Mouse (Mus musculus) forebrain, postnatal 0 days (tissue): ENCODE measurements around the gene Wdr19. TPM values are rescaled to one million over a fixed set of nuclear protein-coding genes. Genes with fewer than 3 reads are reported as not detected.
A peak's percentile ranks its signal among the peaks of the same experiment; 100 is the strongest.
"Not testable (repeated sequence)": the region's sequence is repeated elsewhere in the genome, so short reads cannot be mapped to it uniquely, and the experiment has no call there.

Experiments
- ATAC-seq: fragments of 200-750 bp; cut with Nextera tagmentation; 2 replicates; pipeline ENCODE4 v1.8.0; 2017; ENCODE audit warnings: mild to moderate bottlenecking, moderate library complexity
- DNase-seq: peaks from one replicate; pipeline ENCODE4 v3.0.0-alpha.2; 2015
- H3K27ac ChIP-seq: fragments of 300-500 bp; sonication (generic); 2 replicates; pipeline ENCODE4 v1.5.1; 2014; ENCODE audit warnings: low read depth, mild to moderate bottlenecking, antibody characterized with exemption, low read length, moderate library complexity, mixed read lengths
- H3K27me3 ChIP-seq: fragments of 300-500 bp; sonication (generic); 2 replicates; pipeline ENCODE4 v1.6.1; 2014; ENCODE audit warnings: mild to moderate bottlenecking, low read length, mixed read lengths; ENCODE audit not compliant: insufficient read depth
- H3K36me3 ChIP-seq: fragments of 300-500 bp; sonication (generic); 2 replicates; pipeline ENCODE4 v1.6.1; 2014; ENCODE audit warnings: mild to moderate bottlenecking, moderate library complexity; ENCODE audit not compliant: insufficient read depth
- H3K4me1 ChIP-seq: fragments of 300-500 bp; sonication (generic); 2 replicates; pipeline ENCODE4 v1.6.1; 2014; ENCODE audit warnings: antibody characterized with exemption; ENCODE audit not compliant: insufficient read depth
- H3K4me2 ChIP-seq: fragments of 300-500 bp; sonication (generic); 2 replicates; pipeline ENCODE4 v1.6.1; 2014; ENCODE audit warnings: low read depth, mild to moderate bottlenecking, moderate library complexity
- H3K4me3 ChIP-seq: fragments of 300-500 bp; sonication (generic); 2 replicates; pipeline ENCODE4 v1.5.1; 2014; ENCODE audit warnings: low read depth, low read length, mixed read lengths
- H3K9ac ChIP-seq: fragments of 300-500 bp; sonication (generic); 2 replicates; pipeline ENCODE4 v1.6.1; 2014; ENCODE audit warnings: mild to moderate bottlenecking
- H3K9me3 ChIP-seq: fragments of 300-500 bp; sonication (generic); 2 replicates; pipeline ENCODE4 v1.6.1; 2016; ENCODE audit warnings: low read length
- CTCF ChIP-seq: sonication (generic); IDR thresholded peaks from 2 replicates; pipeline ENCODE4 v1.5.1; 2016; ENCODE audit warnings: antibody characterized with exemption, control low read depth, low read depth
- WGBS: fragments of 180-500 bp; shearing (Covaris S2); extraction: QIAGEN DNeasy Blood & Tissue Kit; methylation state at CpG from one replicate; pipeline ENCODE4 v1.1.7; 2014; 5-methylcytosine and 5-hydroxymethylcytosine counted together
- polyA plus RNA-seq: library from polyadenylated mRNA; unstranded; fragments of >200 nt; fragmentation: Nextera tagmentation; extraction: Ambion mirVana; gene quantifications from 2 replicates; pipeline ENCODE4 v1.2.1, GENCODE M21; 2015
- total RNA-seq: library from RNA; depleted of rRNA; stranded (reverse); fragments of >200 nt; gene quantifications from 2 replicates; pipeline ENCODE4 v1.2.3, GENCODE M21; 2014

Gene Wdr19
- total and polyA plus RNA-seq, 2 experiments from 2014 or later = 7.7 to 21.9 TPM

GRCm38 (mm10) chr5:65281216-65281615 is 81.7 kb downstream of the Wdr19 start:
- H3K9me3 ChIP-seq = no peaks in the 10 kb centered on the region
- H3K4me1 ChIP-seq = no peaks in the 10 kb centered on the region
- H3K9ac ChIP-seq = no peak overlapping the region
- WGBS = 90% methylated on average over 3 of the region's 3 CpGs
- DNase-seq (no peak), ATAC-seq (no peak)
- no peak for TF ChIP-seq CTCF
- H3K36me3 ChIP-seq = peaks cover 21% of the 10 kb centered on the region
- no peak overlapping the region for H3K27ac ChIP-seq
- H3K27me3 ChIP-seq = no peaks in the 10 kb centered on the region
- no peak overlapping the region for H3K4me3 ChIP-seq
- no peak overlapping the region for H3K4me2 ChIP-seq

- DNase-seq = no peak
- no peak overlapping the region for H3K9ac ChIP-seq
- H3K4me3 ChIP-seq = no peak overlapping the region
- H3K4me1 ChIP-seq = no peaks in the 10 kb centered on the region
- H3K27ac ChIP-seq = no peak overlapping the region
- H3K9me3 ChIP-seq = no peaks in the 10 kb centered on the region
- ATAC-seq = no peak
- H3K27me3 ChIP-seq = no peaks in the 10 kb centered on the region
- WGBS = 97% methylated on average over 3 of the region's 3 CpGs
- no peak overlapping the region for H3K4me2 ChIP-seq
- TF ChIP-seq CTCF = peak; percentile 46
- H3K36me3 ChIP-seq = peaks cover 18% of the 10 kb centered on the region
These were observed 84.7 kb downstream of the Wdr19 start for GRCm38 (mm10) chr5:65284171-65284570.

DNA sequence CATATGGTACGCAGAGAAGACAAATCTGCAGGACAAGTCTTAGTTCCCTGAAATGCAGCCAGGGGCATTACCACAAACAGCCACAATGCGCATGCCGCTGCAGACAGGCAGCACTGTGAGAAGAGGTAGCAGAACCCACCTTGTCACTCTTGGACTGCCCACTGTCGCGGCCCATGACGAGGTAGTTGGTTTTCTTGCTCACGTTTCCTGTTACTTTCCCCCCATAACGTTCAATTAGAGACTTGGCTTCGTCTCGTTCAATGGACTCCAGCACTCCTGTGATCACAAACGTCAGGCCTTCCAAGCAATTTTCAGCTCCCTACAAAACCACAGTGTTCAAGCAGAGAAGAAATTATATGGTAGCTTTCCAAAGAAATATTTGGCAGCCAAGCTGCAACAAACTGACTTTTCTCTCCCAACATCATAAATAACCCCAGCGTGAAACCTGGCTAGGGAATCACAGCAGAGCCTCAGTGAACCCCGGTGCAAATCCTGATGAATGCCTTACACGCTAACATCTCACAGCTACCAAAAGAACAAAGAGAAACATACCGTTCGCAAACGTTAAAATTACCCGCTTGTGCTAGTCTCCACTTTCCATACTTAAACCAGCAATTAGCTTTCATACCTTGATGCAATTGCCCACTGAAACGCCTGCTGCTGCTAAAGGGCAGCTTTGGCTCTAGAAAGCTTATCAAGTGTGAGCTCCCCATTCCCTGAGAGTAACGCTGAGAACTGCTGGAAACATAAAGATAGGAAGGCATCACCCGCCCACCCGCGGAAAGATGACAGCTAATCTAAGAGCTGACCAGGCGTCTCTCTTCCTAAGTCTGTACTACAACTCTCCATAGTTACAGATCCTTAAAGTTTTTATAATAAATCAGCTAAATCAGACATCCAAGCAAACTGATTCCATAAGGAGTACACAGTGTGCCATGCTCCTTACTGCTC is 88.5 kb downstream of the Wdr19 start:
- Histone ChIP-seq H3K27me3 (no peaks in the 10 kb centered on the region), H3K4me3 (no peak overlapping the region), H3K36me3 (peaks cover 26% of the 10 kb centered on the region), H3K4me1 (no peaks in the 10 kb centered on the region), H3K9me3 (no peaks in the 10 kb centered on the region), H3K27ac (no peak overlapping the region), H3K9ac (no peak overlapping the region), H3K4me2 (no peak overlapping the region)
- peak; percentile 68 for ATAC-seq
- WGBS = 77% methylated on average over 24 of the region's 24 CpGs
- TF ChIP-seq CTCF = peak; percentile 26; the same call in 1 of the 2 replicates
- DNase-seq = peak; percentile 50

DNA sequence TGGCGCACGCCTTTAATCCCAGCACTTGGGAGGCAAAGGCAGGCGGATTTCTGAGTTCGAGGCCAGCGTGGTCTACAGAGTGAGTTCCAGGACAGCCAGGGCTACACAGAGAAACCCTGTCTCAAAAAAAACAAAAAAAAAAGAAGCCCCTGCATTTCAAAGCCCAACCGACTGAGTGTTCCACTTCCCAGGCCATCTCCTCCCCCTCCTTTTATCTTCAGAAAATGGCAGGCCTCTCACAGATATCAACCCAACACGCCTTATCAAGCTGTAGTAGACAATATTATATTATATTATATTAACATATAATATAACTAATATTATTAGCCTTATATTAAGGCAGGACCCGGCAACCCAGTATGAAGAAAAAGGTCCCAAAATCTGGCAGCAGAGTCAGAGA is 89.5 kb downstream of the Wdr19 start:
- WGBS = 86% methylated on average over 8 of the region's 8 CpGs
- H3K4me2 ChIP-seq, H3K9me3 ChIP-seq, H3K27ac ChIP-seq, H3K27me3 ChIP-seq, H3K4me3 ChIP-seq, H3K9ac ChIP-seq, DNase-seq, H3K4me1 ChIP-seq, ATAC-seq: not testable (repeated sequence)
- peaks cover 30% of the 10 kb centered on the region for H3K36me3 ChIP-seq

DNA sequence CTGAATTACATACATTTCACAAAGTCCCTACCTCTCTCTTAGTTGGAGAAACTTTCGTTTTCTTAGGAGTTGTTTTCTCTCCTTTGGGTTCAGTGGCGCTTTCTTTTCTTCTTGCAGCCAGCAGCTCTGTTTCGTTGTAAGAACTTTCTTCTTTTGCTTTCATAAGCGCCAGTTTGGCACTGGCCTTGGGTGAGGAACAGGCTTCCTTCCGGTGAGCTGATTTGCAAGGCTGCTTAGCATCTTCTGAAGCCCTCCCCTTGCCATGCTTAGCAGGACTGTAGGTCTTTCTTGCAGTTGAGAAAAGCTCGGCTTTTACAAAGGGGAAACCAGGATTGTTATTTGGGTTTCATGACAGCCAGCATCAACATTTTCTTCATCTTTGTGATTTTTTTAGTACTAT is 94.1 kb downstream of the Wdr19 start:
- ATAC-seq (no peak), DNase-seq (no peak)
- H3K4me1 ChIP-seq = no peaks in the 10 kb centered on the region
- H3K4me2 ChIP-seq = no peak overlapping the region
- no peaks in the 10 kb centered on the region for H3K27me3 ChIP-seq
- WGBS = 78% methylated on average over 6 of the region's 6 CpGs
- H3K4me3 ChIP-seq = no peak overlapping the region
- H3K36me3 ChIP-seq = peaks cover 21% of the 10 kb centered on the region
- TF ChIP-seq CTCF = no peak
- no peaks in the 10 kb centered on the region for H3K9me3 ChIP-seq
- no peak overlapping the region for H3K9ac ChIP-seq
- no peak overlapping the region for H3K27ac ChIP-seq

DNA sequence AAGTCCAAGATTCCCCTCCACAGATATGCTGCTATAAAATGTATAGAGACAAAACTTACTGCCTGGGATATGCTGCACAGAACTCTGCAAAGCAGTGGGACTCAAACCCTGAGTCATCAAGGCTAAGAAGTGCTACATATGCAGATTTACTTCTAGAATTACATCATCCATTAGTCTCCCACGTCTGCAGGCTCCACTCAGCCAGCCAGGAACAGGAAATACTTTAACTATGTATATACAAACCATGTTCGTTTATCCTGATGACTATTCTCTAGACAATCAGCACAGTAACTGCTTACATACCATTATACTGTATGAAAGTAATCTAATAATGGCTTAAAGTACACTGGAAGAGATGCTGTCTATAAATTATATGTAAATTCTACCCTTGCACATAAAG is 94.8 kb downstream of the Wdr19 start:
- no peak overlapping the region for H3K9ac ChIP-seq
- peaks cover 20% of the 10 kb centered on the region for H3K36me3 ChIP-seq
- no peak overlapping the region for H3K4me2 ChIP-seq
- 57% methylated on average over 2 of the region's 2 CpGs for whole genome bisulfite sequencing
- DNase-seq (no peak), ATAC-seq (0 out of 2 replicates have a peak, but pooled peaks have one; percentile 25)
- no peak overlapping the region for H3K4me3 ChIP-seq
- H3K9me3 ChIP-seq = no peaks in the 10 kb centered on the region
- TF ChIP-seq CTCF = no peak
- H3K27me3 ChIP-seq = no peaks in the 10 kb centered on the region
- no peak overlapping the region for H3K27ac ChIP-seq
- no peaks in the 10 kb centered on the region for H3K4me1 ChIP-seq

DNA sequence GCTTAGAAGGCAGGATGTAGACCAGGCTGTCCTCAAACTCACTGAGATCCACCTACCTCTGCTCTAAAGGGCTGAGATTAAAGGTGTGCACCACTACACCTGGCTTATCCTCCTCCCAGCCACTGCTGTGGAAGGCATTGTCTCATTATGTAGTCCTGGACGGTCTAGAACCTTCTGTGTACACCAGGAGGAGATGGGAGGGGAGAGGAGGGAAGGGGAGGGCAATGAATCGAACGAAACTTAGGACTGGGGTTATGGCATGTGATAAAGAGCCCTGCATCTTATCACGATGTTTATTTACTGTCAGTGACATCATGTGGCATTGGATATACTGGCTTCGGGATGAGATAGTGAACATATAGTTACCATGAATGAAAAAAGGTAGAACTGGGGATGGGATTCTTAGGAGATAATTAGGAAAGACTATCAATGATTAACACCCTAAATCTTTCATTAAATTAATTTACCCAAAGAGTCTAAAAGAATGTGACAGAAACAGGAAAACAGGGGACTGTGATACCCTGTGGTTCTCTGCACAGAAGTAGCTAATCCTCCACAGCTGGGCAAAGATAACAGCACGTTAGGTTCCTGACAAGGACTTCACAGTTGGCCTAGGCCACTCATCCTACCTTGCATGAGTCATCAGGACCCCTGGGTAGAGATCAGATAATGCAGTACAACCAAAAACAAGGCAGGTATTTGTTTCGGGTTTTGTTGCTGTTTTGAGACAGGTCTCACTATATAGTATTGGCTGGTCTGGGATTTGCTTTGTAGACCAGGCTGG is 98.9 kb downstream of the Wdr19 start:
- Histone ChIP-seq H3K4me2 (no peak overlapping the region), H3K36me3 (peaks cover 9% of the 10 kb centered on the region), H3K9me3 (no peaks in the 10 kb centered on the region), H3K4me1 (no peaks in the 10 kb centered on the region), H3K9ac (no peak overlapping the region), H3K27ac (no peak overlapping the region), H3K27me3 (no peaks in the 10 kb centered on the region), H3K4me3 (no peak overlapping the region)
- DNase-seq (no peak), ATAC-seq (no peak)
- no peak for TF ChIP-seq CTCF
- WGBS = 84% methylated on average over 7 of the region's 7 CpGs

DNA sequence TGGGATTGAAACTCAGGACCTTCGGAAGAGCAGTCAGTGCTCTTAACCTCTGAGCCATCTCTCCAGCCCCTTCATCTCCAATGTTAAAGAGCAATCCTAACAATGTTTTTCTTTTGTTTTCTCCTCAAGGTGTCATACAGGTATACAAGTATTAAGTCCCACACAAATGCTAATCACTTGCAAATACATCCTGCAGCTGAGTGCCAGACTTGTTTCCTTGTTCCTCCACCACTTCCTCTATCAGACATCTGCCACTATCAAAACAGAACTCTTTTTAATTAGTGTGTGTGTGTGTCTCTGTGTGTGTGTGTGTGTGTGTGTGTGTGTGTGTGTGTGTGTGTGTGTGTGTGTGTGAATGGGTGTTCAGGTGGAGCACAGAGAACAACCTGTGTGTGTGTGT is 100.1 kb downstream of the Wdr19 start:
- not testable (repeated sequence) for H3K4me1 ChIP-seq, H3K4me2 ChIP-seq, H3K27me3 ChIP-seq, H3K9ac ChIP-seq, H3K27ac ChIP-seq, ATAC-seq, H3K36me3 ChIP-seq, DNase-seq, H3K9me3 ChIP-seq, H3K4me3 ChIP-seq
- 95% methylated on average over 1 of the region's 1 CpGs for WGBS
